Mouse (Mus musculus): ENCODE results near the gene Dbh.

Dbh gene

GRCm38 (mm10) chr2:27226572-27226971, 61.5 kb downstream of the Dbh start:
- no peak for DNase-seq

- DNase-seq = peak; percentile 74
Observed at GRCm38 (mm10) chr2:27228809-27229480, 63.9 kb downstream of the Dbh start.

- DNase-seq = no peak
Observed at GRCm38 (mm10) chr2:27229481-27230105, 64.6 kb downstream of the Dbh start.

GRCm38 (mm10) chr2:27232376-27232775, 67.3 kb downstream of the Dbh start:
- DNase-seq = no peak

All from thymus, postnatal 4 days (tissue).